Mouse (Mus musculus) heart, embryonic 16.5 days (tissue): ENCODE measurements around the gene Cryzl2. TPM values are rescaled to one million over a fixed set of nuclear protein-coding genes. Genes with fewer than 3 reads are reported as not detected.

ENCODE experiments used
- ATAC-seq: fragments of 200-750 bp; cut with Nextera tagmentation; replicated peaks from 2 replicates; pipeline ENCODE4 v1.8.0; 2017; ENCODE audit warnings: moderate number of reproducible peaks; ENCODE audit not compliant: insufficient read depth, low FRiP score; ENCODE audit errors: extremely low read depth
- H3K27ac ChIP-seq: fragments of 300-500 bp; sonication (generic); 2 replicates; pipeline ENCODE4 v1.5.1; 2014; ENCODE audit warnings: mild to moderate bottlenecking, low read length, control low read depth, moderate library complexity
- H3K27me3 ChIP-seq: fragments of 300-500 bp; sonication (generic); 2 replicates; pipeline ENCODE4 v1.6.1; 2014; ENCODE audit warnings: low read length, mixed read lengths; ENCODE audit not compliant: control insufficient read depth, insufficient read depth
- H3K36me3 ChIP-seq: fragments of 300-500 bp; sonication (generic); 2 replicates; pipeline ENCODE4 v1.6.1; 2014; ENCODE audit not compliant: control insufficient read depth, insufficient read depth
- H3K4me1 ChIP-seq: fragments of 300-500 bp; sonication (generic); 2 replicates; pipeline ENCODE4 v1.6.1; 2014; ENCODE audit warnings: low read length, mixed read lengths; ENCODE audit not compliant: control insufficient read depth, insufficient read depth
- H3K4me2 ChIP-seq: fragments of 300-500 bp; sonication (generic); 2 replicates; pipeline ENCODE4 v1.6.1; 2014; ENCODE audit warnings: low read depth, mild to moderate bottlenecking, control low read depth, low read length
- H3K4me3 ChIP-seq: fragments of 300-500 bp; sonication (generic); 2 replicates; pipeline ENCODE4 v1.5.1; 2014; ENCODE audit warnings: mild to moderate bottlenecking, control low read depth, low read length
- H3K9ac ChIP-seq: fragments of 300-500 bp; sonication (generic); 2 replicates; pipeline ENCODE4 v1.6.1; 2014; ENCODE audit warnings: low read length, control low read depth
- H3K9me3 ChIP-seq: fragments of 300-500 bp; sonication (generic); replicated peaks from 2 replicates; pipeline ENCODE4 v1.6.1; 2016; ENCODE audit warnings: low read length; ENCODE audit not compliant: control insufficient read depth
- WGBS: fragments of 180-500 bp; shearing (Covaris S2); extraction: QIAGEN DNeasy Blood & Tissue Kit; methylation state at CpG from one replicate; pipeline ENCODE4 v1.1.7; 2014; 5-methylcytosine and 5-hydroxymethylcytosine counted together
- polyA plus RNA-seq: library from polyadenylated mRNA; unstranded; fragments of >200 nt; fragmentation: Nextera tagmentation; extraction: Ambion mirVana; gene quantifications from 2 replicates; pipeline ENCODE4 v1.2.1, GENCODE M21; 2015

Gene Cryzl2
- polyA plus RNA-seq, 1 experiment from 2014 or later, result 33.0 TPM

GRCm38 (mm10) chr1:157480090-157480489 is 21.7 kb downstream of the Cryzl2 start:
- Histone ChIP-seq H3K27me3 (no peaks in the 10 kb centered on the region), H3K27ac (no peak overlapping the region), H3K9me3 (no peaks in the 10 kb centered on the region), H3K4me3 (no peak overlapping the region), H3K4me1 (peaks cover 2% of the 10 kb centered on the region; the same call in 1 of the 2 replicates), H3K36me3 (no peaks in the 10 kb centered on the region), H3K9ac (no peak overlapping the region), H3K4me2 (no peak overlapping the region)
- 17% methylated on average over 9 of the region's 9 CpGs for WGBS
- ATAC-seq, result no peak

- Histone ChIP-seq H3K9me3 (no peaks in the 10 kb centered on the region), H3K9ac (no peak overlapping the region), H3K4me3 (no peak overlapping the region), H3K27ac (no peak overlapping the region), H3K36me3 (no peaks in the 10 kb centered on the region), H3K4me1 (peaks cover 2% of the 10 kb centered on the region; the same call in 1 of the 2 replicates), H3K4me2 (no peak overlapping the region), H3K27me3 (no peaks in the 10 kb centered on the region)
- 64% methylated on average over 3 of the region's 3 CpGs for WGBS
- ATAC-seq, result no peak
Measured at GRCm38 (mm10) chr1:157480901-157481300, 22.5 kb downstream of the Cryzl2 start.

GRCm38 (mm10) chr1:157481666-157482065 is 23.3 kb downstream of the Cryzl2 start:
- Histone ChIP-seq H3K9ac (no peak overlapping the region), H3K4me1 (peaks cover 2% of the 10 kb centered on the region; the same call in 1 of the 2 replicates), H3K4me3 (no peak overlapping the region), H3K9me3 (no peaks in the 10 kb centered on the region), H3K27ac (no peak overlapping the region), H3K36me3 (no peaks in the 10 kb centered on the region), H3K4me2 (no peak overlapping the region), H3K27me3 (no peaks in the 10 kb centered on the region)
- 84% methylated on average over 6 of the region's 6 CpGs for WGBS
- ATAC-seq, result no peak

GRCm38 (mm10) chr1:157484161-157484560 is 25.8 kb downstream of the Cryzl2 start:
- Histone ChIP-seq H3K9ac (no peak overlapping the region), H3K4me2 (no peak overlapping the region), H3K36me3 (0 out of 2 replicates have a peak, but pooled peaks cover 3% of the 10 kb centered on the region), H3K27me3 (no peaks in the 10 kb centered on the region), H3K4me3 (no peak overlapping the region), H3K27ac (no peak overlapping the region), H3K4me1 (peaks cover 2% of the 10 kb centered on the region; the same call in 1 of the 2 replicates), H3K9me3 (no peaks in the 10 kb centered on the region)
- WGBS, result 91% methylated on average over 4 of the region's 4 CpGs
- no peak for ATAC-seq

- no peak for ATAC-seq
- Histone ChIP-seq H3K27ac (no peak overlapping the region), H3K27me3 (no peaks in the 10 kb centered on the region), H3K9me3 (peaks cover 2% of the 10 kb centered on the region; the same call in 1 of the 2 replicates), H3K4me3 (no peak overlapping the region), H3K36me3 (no peaks in the 10 kb centered on the region), H3K4me1 (no peaks in the 10 kb centered on the region), H3K4me2 (no peak overlapping the region), H3K9ac (no peak overlapping the region)
- WGBS, result 65% methylated on average over 1 of the region's 1 CpGs
Measured at GRCm38 (mm10) chr1:157500657-157501056, 42.3 kb downstream of the Cryzl2 start.

- Histone ChIP-seq H3K27ac (no peak overlapping the region), H3K9ac (no peak overlapping the region), H3K4me2 (no peak overlapping the region), H3K27me3 (no peaks in the 10 kb centered on the region), H3K36me3 (no peaks in the 10 kb centered on the region), H3K9me3 (peaks cover 2% of the 10 kb centered on the region; the same call in 1 of the 2 replicates), H3K4me3 (no peak overlapping the region), H3K4me1 (no peaks in the 10 kb centered on the region)
- no peak for ATAC-seq
- WGBS, result 91% methylated on average over 6 of the region's 6 CpGs
Measured at GRCm38 (mm10) chr1:157501352-157501945, 43.1 kb downstream of the Cryzl2 start.

- no peaks in the 10 kb centered on the region for H3K36me3 ChIP-seq
- no peak for ATAC-seq
- no peak overlapping the region for H3K4me2 ChIP-seq
- peaks cover 2% of the 10 kb centered on the region; the same call in 1 of the 2 replicates for H3K9me3 ChIP-seq
- H3K27ac ChIP-seq, result no peak overlapping the region
- no peaks in the 10 kb centered on the region for H3K4me1 ChIP-seq
- WGBS, result 77% methylated on average over 6 of the region's 6 CpGs
- H3K4me3 ChIP-seq, result no peak overlapping the region
- H3K9ac ChIP-seq, result no peak overlapping the region
- no peaks in the 10 kb centered on the region for H3K27me3 ChIP-seq
Measured at GRCm38 (mm10) chr1:157503071-157503470, 44.7 kb downstream of the Cryzl2 start.

- WGBS, result 33% methylated on average over 5 of the region's 5 CpGs
- no peak within 1 kb of the TSS for H3K4me3 ChIP-seq
- peak within 1 kb of the TSS; percentile 15 for H3K4me2 ChIP-seq
- ATAC-seq, result no peak
- H3K9ac ChIP-seq, result no peak within 1 kb of the TSS
- H3K27me3 ChIP-seq, result no peaks in the 10 kb centered on the region
- H3K9me3 ChIP-seq, result no peaks in the 10 kb centered on the region
- H3K27ac ChIP-seq, result peak within 1 kb of the TSS; percentile 23; the same call in 1 of the 2 replicates
- no peaks in the 10 kb centered on the region for H3K36me3 ChIP-seq
- no peaks in the 10 kb centered on the region for H3K4me1 ChIP-seq
Measured at GRCm38 (mm10) chr1:157506522-157506921, 48.1 kb downstream of the Cryzl2 start, which contains the start of gene Sec16b. Gene Sec16b (plus strand): TSS chr1:157506728.

- H3K9ac ChIP-seq, result no peak overlapping the region
- no peaks in the 10 kb centered on the region for H3K27me3 ChIP-seq
- WGBS, result 62% methylated on average over 4 of the region's 4 CpGs
- H3K4me1 ChIP-seq, result no peaks in the 10 kb centered on the region
- peak overlapping the region; percentile 15 for H3K4me2 ChIP-seq
- no peaks in the 10 kb centered on the region for H3K36me3 ChIP-seq
- H3K27ac ChIP-seq, result peak overlapping the region; percentile 23; the same call in 1 of the 2 replicates
- H3K9me3 ChIP-seq, result no peaks in the 10 kb centered on the region
- H3K4me3 ChIP-seq, result no peak overlapping the region
- ATAC-seq, result no peak
Measured at GRCm38 (mm10) chr1:157506995-157507595, 48.7 kb downstream of the Cryzl2 start.
